ENCODE assay signal across 21 mouse cellular contexts in the genomic region with DNA sequence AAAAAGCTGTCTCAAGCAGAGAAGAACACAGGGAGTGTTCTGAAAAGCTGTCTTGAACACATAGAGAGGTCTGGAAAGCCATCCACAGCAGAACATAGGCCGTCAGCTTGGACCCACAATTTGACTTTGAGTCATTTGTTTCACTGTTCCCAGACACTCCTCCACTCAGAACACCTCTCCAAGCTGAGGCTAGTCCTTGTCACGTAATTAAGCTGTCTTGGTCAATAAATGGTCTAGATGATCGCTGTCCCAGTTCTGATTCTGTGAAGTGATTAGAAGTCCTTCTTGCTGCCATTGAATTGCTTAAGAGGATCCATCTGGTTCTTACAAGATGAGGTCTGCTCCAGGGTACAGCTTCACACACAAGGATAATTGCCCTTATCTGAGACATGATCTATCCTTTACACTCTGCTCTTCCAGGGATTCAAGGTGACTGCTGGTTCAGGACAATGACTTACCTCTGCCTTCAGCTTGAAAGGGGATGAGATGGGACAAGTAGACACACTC. TPM values are rescaled to one million over a fixed set of nuclear protein-coding genes. Genes with fewer than 3 reads are reported as not detected.
DNase-seq lines count a peak whose midpoint lies in the region; ATAC-seq and TF ChIP-seq lines count a peak whose summit lies in the region.
"Had no signal": no experiment of that assay in that cellular context is flagged by ENCODE, and none has a peak within 500 bp of the region (broad histone marks: within the 10 kb centered on the region; RNA-seq: fewer than 3 reads in every experiment).

No protein-coding gene starts in this region.

- TF ChIP-seq EP300 in lung, postnatal 0 days (IDR thresholded peaks at IDR 0.05), result peak; percentile 62

- H3K27ac ChIP-seq in lung, postnatal 0 days (ENCODE audit: low read length), result no peak overlapping the region
- H3K27ac ChIP-seq: embryonic facial prominence, embryonic 13.5 days; gastrocnemius, adult 2 months; heart, embryonic 10.5 days; hindbrain, embryonic 14.5 days; intestine, embryonic 15.5 days had no signal

- no peak overlapping the region for H3K4me2 ChIP-seq in lung, postnatal 0 days (replicated peaks; ENCODE audit: low read depth, low read length)
- H3K4me2 ChIP-seq: embryonic facial prominence, embryonic 13.5 days; hindbrain, embryonic 14.5 days; intestine, embryonic 15.5 days had no signal

- peak; percentile 47 for ATAC-seq in lung, postnatal 0 days
- ATAC-seq: forebrain, embryonic 14.5 days; intestine, embryonic 15.5 days; Patski had no signal

- peak; percentile 82 for DNase-seq in lung, postnatal 0 days (ENCODE audit: low spot score)
- no peak for DNase-seq in lung, adult 2 months
- peak; percentile 31 for DNase-seq in ES-CJ7 (ENCODE audit: low read depth, low spot score)
- peak; percentile 18 for DNase-seq in R1 (ENCODE audit: low read depth, low spot score)
- no peak for DNase-seq in adrenal gland, postnatal 10 days
- DNase-seq in adrenal gland, postnatal 14 days, result no peak
- DNase-seq: adrenal gland, adult 8-10 months; cerebellum, adult 11-12 months; cerebellum, postnatal 25 days; gastrocnemius, adult 2 months; gastrocnemius, postnatal 25 days; heart, adult 18-20 months; heart, postnatal 10 days had no signal

- WGBS in lung, postnatal 0 days, result 54% methylated on average over 3 of the region's 3 CpGs
- WGBS in lung, adult 2 months, result 71% methylated on average over 3 of the region's 3 CpGs

- H3K9me3 ChIP-seq in lung, postnatal 0 days (ENCODE audit: low read length), result no peaks in the 10 kb centered on the region
- H3K9me3 ChIP-seq: embryonic facial prominence, embryonic 13.5 days; G1E; heart, embryonic 10.5 days; intestine, embryonic 15.5 days had no signal

- no peak for TF ChIP-seq POLR2A in lung, adult 2 months (IDR thresholded peaks at IDR 0.05; ENCODE audit: borderline replicate concordance, extremely low read depth, low read depth, low read length)

- no peaks in the 10 kb centered on the region for H3K36me3 ChIP-seq in lung, postnatal 0 days (ENCODE audit: insufficient read depth, low read length)
- H3K36me3 ChIP-seq: embryonic facial prominence, embryonic 13.5 days; heart, embryonic 10.5 days; intestine, embryonic 15.5 days had no signal

- H3K4me3 ChIP-seq in lung, postnatal 0 days (ENCODE audit: low read depth, low read length), result no peak overlapping the region
- no peak overlapping the region for H3K4me3 ChIP-seq in lung, adult 2 months (replicated peaks; ENCODE audit: extremely low read depth, low read depth, low read length)
- H3K4me3 ChIP-seq: embryonic facial prominence, embryonic 13.5 days; gastrocnemius, adult 2 months; heart, embryonic 10.5 days; intestine, embryonic 15.5 days had no signal

- H3K9ac ChIP-seq in lung, postnatal 0 days (replicated peaks; ENCODE audit: low read depth), result no peak overlapping the region
- H3K9ac ChIP-seq: embryonic facial prominence, embryonic 13.5 days; hindbrain, embryonic 14.5 days; intestine, embryonic 15.5 days had no signal

- peaks cover 7% of the 10 kb centered on the region; the same call in 1 of the 2 replicates for H3K4me1 ChIP-seq in lung, postnatal 0 days (ENCODE audit: insufficient read depth, low read depth, low read length)
- H3K4me1 ChIP-seq in lung, adult 2 months (ENCODE audit: control insufficient read depth, insufficient read depth, low read length), result peaks cover 11% of the 10 kb centered on the region

- no peaks in the 10 kb centered on the region for H3K27me3 ChIP-seq in lung, postnatal 0 days (replicated peaks; ENCODE audit: insufficient read depth, low read length)
- H3K27me3 ChIP-seq: CH12.LX; embryonic facial prominence, embryonic 13.5 days; intestine, embryonic 15.5 days; Patski had no signal

- TF ChIP-seq CTCF in lung, postnatal 0 days (IDR thresholded peaks at IDR 0.05), result no peak
- no peak for TF ChIP-seq CTCF in lung, adult 2 months (IDR thresholded peaks at IDR 0.05; ENCODE audit: insufficient read depth, low read length)

RNA-seq across cellular contexts. Expression of gene Zfp212, which starts 1.5 kb away (rescaled TPM):
- polyA plus RNA-seq in lung, postnatal 0 days (2015; fragmentation: Nextera tagmentation; extraction: Ambion mirVana), result 15.2 and 16.7 TPM in 2 replicates
- 11.6 and 12.1 TPM in 2 replicates for polyA plus RNA-seq in lung, adult 2 months (2012; rRNA removed)
- 10 to 100 TPM; 14.0 to 17.7 TPM for total RNA-seq in adrenal gland, postnatal 10 days (2021)
- total RNA-seq in adrenal gland, postnatal 14 days (2021), result 14.7 and 15.8 TPM in 2 replicates

RNA-seq across cellular contexts. Expression of gene Zfp956, which starts 34.4 kb away (rescaled TPM):
- 4.7 and 5.3 TPM in 2 replicates for polyA plus RNA-seq in lung, postnatal 0 days (2015; fragmentation: Nextera tagmentation; extraction: Ambion mirVana)
- 8.9 and 9.4 TPM in 2 replicates for polyA plus RNA-seq in lung, adult 2 months (2012; rRNA removed)
- 10 to 100 TPM in 1 of 2 experiments, 1 to 10 TPM in 1; 6.5 to 10.3 TPM for total RNA-seq in adrenal gland, postnatal 10 days (2021)
- 5.8 and 10.1 TPM in 2 replicates for total RNA-seq in adrenal gland, postnatal 14 days (2021)

RNA-seq across cellular contexts. Expression of gene Zfp282, which starts 41.8 kb away (rescaled TPM):
- polyA plus RNA-seq in lung, postnatal 0 days (2015; fragmentation: Nextera tagmentation; extraction: Ambion mirVana), result 9.0 and 9.6 TPM in 2 replicates
- 7.6 and 8.1 TPM in 2 replicates for polyA plus RNA-seq in lung, adult 2 months (2012; rRNA removed)
- total RNA-seq in adrenal gland, postnatal 10 days (2021), result 10 to 100 TPM; 12.0 to 13.8 TPM
- 11.6 and 13.7 TPM in 2 replicates for total RNA-seq in adrenal gland, postnatal 14 days (2021)

Comparison
In these comparisons a context has a peak if more than half of its experiments do, and no peak if none do; other contexts are left out.
1. DNase-seq: peak in lung, postnatal 0 days (single experiment), ES-CJ7 (single experiment) and R1 (single experiment); none in lung, adult 2 months (single experiment), adrenal gland, postnatal 10 days (single experiment) and adrenal gland, postnatal 14 days (single experiment).